Comparison of ENCODE assay signal across 9 mouse cellular contexts in the genomic region with DNA sequence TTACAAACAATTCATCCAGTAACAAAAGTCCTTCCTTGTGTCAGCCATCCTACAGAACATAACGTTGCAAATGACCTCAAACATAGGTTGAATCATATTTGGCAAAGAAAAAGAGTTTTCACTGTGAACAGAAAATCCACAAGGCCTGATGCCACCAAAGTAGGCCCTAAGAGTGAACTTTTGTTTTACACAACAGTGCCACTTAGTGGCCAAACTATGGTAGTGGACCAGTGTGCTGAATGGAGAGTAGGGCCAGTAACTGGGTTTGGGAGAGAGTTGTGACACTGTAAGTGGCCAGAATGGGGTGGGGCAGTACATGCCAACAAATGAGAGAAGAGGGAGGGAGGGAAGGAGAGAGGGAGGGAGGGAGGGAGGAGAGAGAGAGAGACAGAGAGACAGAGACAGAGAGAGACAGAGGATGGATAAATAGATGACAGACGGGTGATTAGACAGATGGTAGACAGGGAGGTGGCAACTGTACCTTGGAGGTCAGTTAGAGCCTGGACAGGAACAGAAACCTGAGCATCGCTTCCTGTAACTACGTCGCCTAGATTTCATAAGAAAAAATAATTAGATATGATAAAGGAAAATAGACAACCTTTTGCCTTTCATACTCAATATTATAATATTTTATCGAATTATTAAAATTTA.
DNase-seq lines count a peak whose midpoint lies in the region; ATAC-seq and TF ChIP-seq lines count a peak whose summit lies in the region.
"Had no signal": no experiment of that assay in that cellular context is flagged by ENCODE, and none has a peak within 500 bp of the region (broad histone marks: within the 10 kb centered on the region; RNA-seq: fewer than 3 reads in every experiment).

No protein-coding gene starts in this region.

- H3K9me3 ChIP-seq in ES-Bruce4 (replicated peaks; ENCODE audit: control insufficient read depth, insufficient read depth, low read length, poor library complexity, severe bottlenecking), result no peaks in the 10 kb centered on the region
- H3K9me3 ChIP-seq in liver, postnatal 0 days (ENCODE audit: low read length), result no peaks in the 10 kb centered on the region
- H3K9me3 ChIP-seq in neural tube, embryonic 13.5 days, result no peaks in the 10 kb centered on the region
- H3K9me3 ChIP-seq: heart, embryonic 13.5 days had no signal

- intact Hi-C loops in heart, postnatal 10 days (cut with DNase I), result loop anchor here (1.0 to 5.0 kb wide), 4 partner anchors 287 to 858 kb away; a partner anchor contains a TSS

- H3K4me3 ChIP-seq in ES-Bruce4 (ENCODE audit: low read depth, low read length), result no peak overlapping the region
- H3K4me3 ChIP-seq in liver, postnatal 0 days (ENCODE audit: low read depth, low read length), result no peak overlapping the region
- H3K4me3 ChIP-seq in neural tube, embryonic 13.5 days, result no peak overlapping the region
- no peak overlapping the region for H3K4me3 ChIP-seq in thymus, adult 2 months (ENCODE audit: control insufficient read depth, insufficient read depth, low read length)
- H3K4me3 ChIP-seq: heart, embryonic 13.5 days had no signal

- H3K36me3 ChIP-seq in ES-Bruce4 (ENCODE audit: control insufficient read depth, insufficient read depth, low read length, poor library complexity, severe bottlenecking), result no peaks in the 10 kb centered on the region
- H3K36me3 ChIP-seq in liver, postnatal 0 days (replicated peaks; ENCODE audit: insufficient read depth, low read length), result no peaks in the 10 kb centered on the region; the same call in 1 of the 2 replicates
- H3K36me3 ChIP-seq in neural tube, embryonic 13.5 days, result no peaks in the 10 kb centered on the region
- no peaks in the 10 kb centered on the region for H3K36me3 ChIP-seq in thymus, adult 2 months (ENCODE audit: control insufficient read depth, insufficient read depth, low read length)

- no peak overlapping the region for H3K4me2 ChIP-seq in liver, postnatal 0 days (ENCODE audit: low read depth, low read length)
- H3K4me2 ChIP-seq in neural tube, embryonic 13.5 days, result no peak overlapping the region
- H3K4me2 ChIP-seq: heart, embryonic 13.5 days had no signal

- peak; percentile 91 for DNase-seq in brain, adult 2 months (ENCODE audit: low read depth, low spot score)
- DNase-seq in heart, postnatal 10 days, result peak; percentile 76 to 86
- DNase-seq in kidney, postnatal 10 days, result peak; percentile 64
- DNase-seq in liver, postnatal 0 days, result peak; percentile 38
- DNase-seq in thymus, adult 2 months, result peak; percentile 59

- H3K9ac ChIP-seq in ES-Bruce4 (ENCODE audit: low read depth, poor library complexity, severe bottlenecking), result no peak overlapping the region
- no peak overlapping the region for H3K9ac ChIP-seq in liver, postnatal 0 days (replicated peaks)
- H3K9ac ChIP-seq in neural tube, embryonic 13.5 days, result no peak overlapping the region
- H3K9ac ChIP-seq: heart, embryonic 13.5 days had no signal

- TF ChIP-seq CTCF in ES-Bruce4 (IDR thresholded peaks at IDR 0.05; ENCODE audit: low read depth, low read length), result peak; percentile 11
- TF ChIP-seq CTCF in liver, postnatal 0 days (IDR thresholded peaks at IDR 0.05; ENCODE audit: low read depth), result peak; percentile 87
- TF ChIP-seq CTCF in thymus, adult 2 months (IDR thresholded peaks at IDR 0.05; ENCODE audit: borderline replicate concordance, control insufficient read depth, extremely low read depth, insufficient read depth, low read length, poor library complexity), result no peak

- no peak for TF ChIP-seq EP300 in ES-Bruce4 (IDR thresholded peaks at IDR 0.05; ENCODE audit: insufficient read depth, low read depth, low read length)
- TF ChIP-seq EP300 in liver, postnatal 0 days (IDR thresholded peaks at IDR 0.05; ENCODE audit: low read depth), result no peak

- 67% methylated on average over 6 of the region's 6 CpGs for WGBS in liver, postnatal 0 days (ENCODE audit: insufficient replicate concordance)
- 73% methylated on average over 6 of the region's 6 CpGs for WGBS in neural tube, embryonic 13.5 days
- 81% methylated on average over 6 of the region's 6 CpGs for WGBS in thymus, adult 2 months

- TF ChIP-seq POLR2A in ES-Bruce4 (IDR thresholded peaks at IDR 0.05; ENCODE audit: insufficient read depth, low read length), result no peak
- TF ChIP-seq POLR2A in thymus, adult 2 months (IDR thresholded peaks at IDR 0.05; ENCODE audit: control insufficient read depth, extremely low read depth, insufficient read depth, low read length, poor library complexity), result no peak

- H3K4me1 ChIP-seq in ES-Bruce4 (ENCODE audit: control insufficient read depth, insufficient read depth, low read length), result no peaks in the 10 kb centered on the region
- no peaks in the 10 kb centered on the region for H3K4me1 ChIP-seq in liver, postnatal 0 days (ENCODE audit: insufficient read depth)
- H3K4me1 ChIP-seq in neural tube, embryonic 13.5 days (replicated peaks), result no peaks in the 10 kb centered on the region
- H3K4me1 ChIP-seq in thymus, adult 2 months (replicated peaks; ENCODE audit: control insufficient read depth, insufficient read depth, low read length), result no peaks in the 10 kb centered on the region
- H3K4me1 ChIP-seq: heart, embryonic 13.5 days had no signal

- ATAC-seq in erythroblast, adult 5-6 weeks (replicated peaks; ENCODE audit: low FRiP score, poor library complexity, severe bottlenecking), result peak; percentile 90
- peak; percentile 75 for ATAC-seq in liver, postnatal 0 days
- ATAC-seq in neural tube, embryonic 13.5 days (ENCODE audit: low read depth), result peak; percentile 80

- no peaks in the 10 kb centered on the region for H3K27me3 ChIP-seq in ES-Bruce4 (ENCODE audit: control insufficient read depth, insufficient read depth, low read length, poor library complexity, severe bottlenecking)
- no peaks in the 10 kb centered on the region for H3K27me3 ChIP-seq in liver, postnatal 0 days (ENCODE audit: insufficient read depth, low read length)
- H3K27me3 ChIP-seq in neural tube, embryonic 13.5 days, result no peaks in the 10 kb centered on the region
- H3K27me3 ChIP-seq in thymus, adult 2 months (ENCODE audit: control insufficient read depth, insufficient read depth, low read length), result no peaks in the 10 kb centered on the region
- H3K27me3 ChIP-seq: heart, embryonic 13.5 days had no signal

- H3K27ac ChIP-seq in ES-Bruce4 (ENCODE audit: insufficient read depth, low read length), result no peak overlapping the region
- H3K27ac ChIP-seq in liver, postnatal 0 days (ENCODE audit: low read depth), result no peak overlapping the region
- H3K27ac ChIP-seq in neural tube, embryonic 13.5 days (replicated peaks), result no peak overlapping the region
- no peak overlapping the region for H3K27ac ChIP-seq in thymus, adult 2 months (ENCODE audit: control insufficient read depth, insufficient read depth, low read length)
- H3K27ac ChIP-seq: heart, embryonic 13.5 days had no signal

Comparison
In these comparisons a context has a peak if more than half of its experiments do, and no peak if none do; other contexts are left out.
1. DNase-seq: peak in every context shown above with its lines; median percentile 91 in brain, adult 2 months; 81 in heart, postnatal 10 days; 64 in kidney, postnatal 10 days; 59 in thymus, adult 2 months; 38 in liver, postnatal 0 days.